Mouse (Mus musculus): ENCODE results near the gene Dhx34.

DNA sequence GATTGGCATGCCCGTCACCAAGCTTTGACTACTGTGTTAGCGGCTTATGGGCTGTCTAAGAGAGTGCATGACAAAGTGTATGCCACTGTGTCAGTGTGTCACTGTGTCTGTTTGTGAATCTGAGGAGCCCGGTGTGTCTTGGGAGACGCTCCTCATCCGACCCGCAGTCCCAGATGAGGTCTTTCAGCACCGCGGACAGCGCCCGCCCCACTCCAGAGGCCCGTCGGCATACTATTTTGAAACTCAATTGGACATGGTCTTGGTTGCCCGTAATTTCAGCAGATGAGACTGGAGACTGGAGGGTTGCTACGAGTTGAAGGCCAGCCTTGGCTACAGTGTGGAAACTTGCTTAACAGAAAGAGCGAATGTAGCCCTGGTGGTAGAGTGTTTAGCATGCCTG lies 74.2 kb downstream of the Dhx34 start:
- TF ChIP-seq CTCF (IDR thresholded peaks at IDR 0.05; ENCODE audit: insufficient read depth, low read length) (no peak), POLR2A (IDR thresholded peaks at IDR 0.05; ENCODE audit: borderline replicate concordance, extremely low read depth, low read depth, low read length) (no peak)

Measured in lung, adult 2 months (tissue).